ENCODE assay signal across 10 mouse cellular contexts in the genomic region with DNA sequence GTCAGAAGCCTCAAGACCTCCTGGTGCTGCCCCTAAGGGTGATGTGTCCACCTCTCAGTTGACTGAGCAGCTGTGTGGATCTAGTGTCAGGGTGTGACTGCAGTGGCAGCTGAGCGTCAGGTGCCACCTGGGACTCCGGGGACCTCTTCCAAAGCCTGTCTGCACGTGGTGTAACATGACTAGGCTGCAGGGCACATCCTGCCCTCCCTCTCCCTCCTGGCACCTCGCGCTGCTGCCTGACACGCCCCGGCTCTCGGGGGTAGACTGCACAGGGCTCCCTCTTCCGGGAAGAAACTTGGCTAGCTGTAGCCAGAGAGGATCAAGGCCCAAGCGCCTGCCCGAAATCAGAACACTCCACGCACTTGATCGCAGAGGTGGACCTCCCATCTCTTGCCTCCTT.
DNase-seq lines count a peak whose midpoint lies in the region; ATAC-seq and TF ChIP-seq lines count a peak whose summit lies in the region.
"Had no signal": no experiment of that assay in that cellular context is flagged by ENCODE, and none has a peak within 500 bp of the region (broad histone marks: within the 10 kb centered on the region; RNA-seq: fewer than 3 reads in every experiment).

No protein-coding gene starts in this region.

- H3K27me3 ChIP-seq in hindbrain, postnatal 0 days (ENCODE audit: insufficient read depth, low read length): no peaks in the 10 kb centered on the region
- no peaks in the 10 kb centered on the region for H3K27me3 ChIP-seq in hindbrain, embryonic 14.5 days (ENCODE audit: control insufficient read depth, insufficient read depth, low read length)
- no peaks in the 10 kb centered on the region for H3K27me3 ChIP-seq in intestine, postnatal 0 days (replicated peaks; ENCODE audit: control insufficient read depth, insufficient read depth, low read length)
- H3K27me3 ChIP-seq: embryonic facial prominence, embryonic 13.5 days; midbrain, embryonic 12.5 days had no signal

- H3K27ac ChIP-seq in hindbrain, postnatal 0 days: no peak overlapping the region
- no peak overlapping the region for H3K27ac ChIP-seq in hindbrain, embryonic 14.5 days
- peak overlapping the region; percentile 53 for H3K27ac ChIP-seq in gastrocnemius, adult 2 months
- H3K27ac ChIP-seq in intestine, postnatal 0 days (ENCODE audit: low read depth, low read length): peak overlapping the region; percentile 36
- H3K27ac ChIP-seq: embryonic facial prominence, embryonic 13.5 days; midbrain, embryonic 12.5 days had no signal

- peak; percentile 22; the same call in 1 of the 2 replicates for ATAC-seq in hindbrain, postnatal 0 days
- ATAC-seq in hindbrain, embryonic 14.5 days (ENCODE audit: low FRiP score): no peak
- ATAC-seq in intestine, postnatal 0 days: peak; percentile 70
- peak; percentile 47 for ATAC-seq in megakaryocyte-erythroid progenitor cell, adult 5-6 weeks (replicated peaks; ENCODE audit: low FRiP score, low TSS enrichment, poor library complexity, severe bottlenecking)

- H3K4me3 ChIP-seq in hindbrain, postnatal 0 days (ENCODE audit: low read length): no peak overlapping the region
- no peak overlapping the region for H3K4me3 ChIP-seq in hindbrain, embryonic 14.5 days (replicated peaks; ENCODE audit: low read length)
- H3K4me3 ChIP-seq in gastrocnemius, adult 2 months: peak overlapping the region; percentile 21; the same call in 1 of the 2 replicates
- no peak overlapping the region for H3K4me3 ChIP-seq in intestine, postnatal 0 days (ENCODE audit: low read depth, low read length)
- H3K4me3 ChIP-seq: embryonic facial prominence, embryonic 13.5 days; midbrain, embryonic 12.5 days had no signal

- DNase-seq in hindbrain, postnatal 0 days (ENCODE audit: low spot score): no peak
- DNase-seq in hindbrain, embryonic 14.5 days (ENCODE audit: low spot score): no peak
- peak; percentile 93 for DNase-seq in gastrocnemius, adult 2 months
- peak; percentile 35 for DNase-seq in urinary bladder, postnatal 25 days (ENCODE audit: low spot score)
- no peak for DNase-seq in testis, postnatal 10 days (ENCODE audit: low spot score)
- no peak for DNase-seq in left cerebral cortex, postnatal 25 days (ENCODE audit: low spot score in 2 of 2)

- H3K9ac ChIP-seq in hindbrain, postnatal 0 days (replicated peaks; ENCODE audit: low read length): no peak overlapping the region
- no peak overlapping the region for H3K9ac ChIP-seq in hindbrain, embryonic 14.5 days
- no peak overlapping the region for H3K9ac ChIP-seq in intestine, postnatal 0 days (ENCODE audit: low read depth, low read length)
- H3K9ac ChIP-seq: embryonic facial prominence, embryonic 13.5 days; midbrain, embryonic 12.5 days had no signal

- no peak overlapping the region for H3K4me2 ChIP-seq in hindbrain, postnatal 0 days (ENCODE audit: low read depth, low read length)
- no peak overlapping the region for H3K4me2 ChIP-seq in hindbrain, embryonic 14.5 days (replicated peaks)
- H3K4me2 ChIP-seq in intestine, postnatal 0 days (replicated peaks; ENCODE audit: low read depth): no peak overlapping the region
- H3K4me2 ChIP-seq: embryonic facial prominence, embryonic 13.5 days; midbrain, embryonic 12.5 days had no signal

- intact Hi-C loops in gastrocnemius, adult 2 months (cut with DNase I): loop anchor here (2.0 kb wide), 1 partner anchor 64 kb away; no protein-coding TSS in a partner anchor
- intact Hi-C loops in left cerebral cortex, postnatal 25 days (cut with DNase I): no loop called here

- H3K36me3 ChIP-seq in hindbrain, postnatal 0 days (ENCODE audit: insufficient read depth, low read length): no peaks in the 10 kb centered on the region
- H3K36me3 ChIP-seq in hindbrain, embryonic 14.5 days (replicated peaks; ENCODE audit: control insufficient read depth, insufficient read depth): no peaks in the 10 kb centered on the region
- no peaks in the 10 kb centered on the region for H3K36me3 ChIP-seq in intestine, postnatal 0 days (ENCODE audit: control insufficient read depth, insufficient read depth)
- H3K36me3 ChIP-seq: embryonic facial prominence, embryonic 13.5 days; midbrain, embryonic 12.5 days had no signal

- no peaks in the 10 kb centered on the region for H3K4me1 ChIP-seq in hindbrain, postnatal 0 days (ENCODE audit: insufficient read depth, low read length)
- H3K4me1 ChIP-seq in hindbrain, embryonic 14.5 days (replicated peaks; ENCODE audit: control insufficient read depth, insufficient read depth, low read length): no peaks in the 10 kb centered on the region
- H3K4me1 ChIP-seq in intestine, postnatal 0 days (replicated peaks; ENCODE audit: control insufficient read depth, insufficient read depth, low read length): peaks cover 23% of the 10 kb centered on the region

- H3K9me3 ChIP-seq in hindbrain, postnatal 0 days (ENCODE audit: low read length): no peaks in the 10 kb centered on the region
- H3K9me3 ChIP-seq in hindbrain, embryonic 14.5 days (ENCODE audit: control insufficient read depth, low read length): no peaks in the 10 kb centered on the region
- H3K9me3 ChIP-seq in intestine, postnatal 0 days (ENCODE audit: control insufficient read depth): no peaks in the 10 kb centered on the region
- H3K9me3 ChIP-seq: embryonic facial prominence, embryonic 13.5 days; midbrain, embryonic 12.5 days had no signal

- no peak for TF ChIP-seq CTCF in hindbrain, postnatal 0 days (IDR thresholded peaks at IDR 0.05; ENCODE audit: low read depth)
- TF ChIP-seq CTCF in gastrocnemius, adult 2 months (IDR thresholded peaks at IDR 0.05): peak; percentile 49
- TF ChIP-seq CTCF in intestine, postnatal 0 days (IDR thresholded peaks at IDR 0.05; ENCODE audit: low read depth): peak; percentile 63

- WGBS in hindbrain, postnatal 0 days: 70% methylated on average over 13 of the region's 13 CpGs
- 71% methylated on average over 13 of the region's 13 CpGs for WGBS in hindbrain, embryonic 14.5 days
- 41% methylated on average over 13 of the region's 13 CpGs for WGBS in intestine, postnatal 0 days

Comparison
In these comparisons a context has a peak if more than half of its experiments do, and no peak if none do; other contexts are left out.
1. DNase-seq: peak in gastrocnemius, adult 2 months (single experiment) and urinary bladder, postnatal 25 days (single experiment); none in hindbrain, postnatal 0 days (single experiment), hindbrain, embryonic 14.5 days (single experiment), testis, postnatal 10 days (single experiment) and left cerebral cortex, postnatal 25 days (0 of 2).
2. H3K27ac ChIP-seq: peak in gastrocnemius, adult 2 months (single experiment) and intestine, postnatal 0 days (single experiment); none in hindbrain, postnatal 0 days (single experiment) and hindbrain, embryonic 14.5 days (single experiment).